Mouse (Mus musculus) E14TG2a.4 (cell line): ENCODE measurements around the gene Rab7.

Experiments
- CTCF ChIP-seq: conservative IDR thresholded peaks from 2 replicates; pipeline ENCODE4 v1.5.1; 2014; ENCODE audit warnings: low read length
- NANOG ChIP-seq: IDR thresholded peaks from 2 replicates; pipeline ENCODE4 v1.6.1; 2014; ENCODE audit warnings: borderline replicate concordance, low read length, mixed read lengths
- POU5F1 ChIP-seq: IDR thresholded peaks from 2 replicates; pipeline ENCODE4 v1.6.1; 2014; ENCODE audit warnings: low read length, borderline replicate concordance

DNA sequence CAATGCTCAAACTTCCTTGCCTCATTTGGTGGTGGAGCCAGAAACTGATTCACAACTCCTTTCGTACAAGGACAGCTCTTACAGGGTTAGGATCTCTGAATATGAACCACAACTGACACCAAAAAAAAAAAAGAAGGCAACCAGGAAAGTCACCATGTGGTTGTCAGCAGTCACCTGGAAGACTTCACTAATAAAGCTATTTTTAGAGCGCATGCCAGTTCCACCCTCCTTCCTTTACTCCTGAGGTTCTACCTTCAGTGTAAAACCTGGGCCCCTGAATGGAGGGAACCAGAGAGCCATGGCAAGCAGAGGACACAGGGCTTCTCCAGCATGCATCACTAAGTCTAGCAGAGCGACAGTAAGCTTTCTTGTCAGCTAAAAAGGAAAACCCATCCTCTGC is 2.7 kb downstream of the Rab7 start:
- no peak for TF ChIP-seq CTCF
- no peak for TF ChIP-seq POU5F1
- TF ChIP-seq NANOG: no peak
